Mouse (Mus musculus): ENCODE measurements around the gene Gm20388. TPM values are rescaled to one million over a fixed set of nuclear protein-coding genes. Genes with fewer than 3 reads are reported as not detected.

The Gm20388 gene
- polyA plus RNA-seq, 1 experiment: 0.36 TPM

- Histone ChIP-seq H3K9me3 (ENCODE audit: control insufficient read depth, low read length) (no peaks in the 10 kb centered on the region; the same call in 1 of the 2 replicates), H3K36me3 (ENCODE audit: control insufficient read depth) (peaks cover 98% of the 10 kb centered on the region), H3K27me3 (ENCODE audit: control insufficient read depth) (no peaks in the 10 kb centered on the region; the same call in 1 of the 2 replicates), H3K4me1 (ENCODE audit: control insufficient read depth) (peaks cover 85% of the 10 kb centered on the region), H3K4me3 (replicated peaks) (peak overlapping the region; percentile 23)
- TF ChIP-seq TAL1 (IDR thresholded peaks at IDR 0.05; ENCODE audit: low read length): no peak
- no peak for TF ChIP-seq GATA1 (IDR thresholded peaks at IDR 0.05; ENCODE audit: low read length)
These were observed 4062.9 kb downstream of the Gm20388 start for GRCm38 (mm10) chr8:123973495-123973894.

- H3K36me3 ChIP-seq (ENCODE audit: control insufficient read depth): peaks cover 98% of the 10 kb centered on the region
- H3K4me3 ChIP-seq (replicated peaks): peak overlapping the region; percentile 74
- TF ChIP-seq GATA1 (IDR thresholded peaks at IDR 0.05; ENCODE audit: low read length) (no peak), TAL1 (IDR thresholded peaks at IDR 0.05; ENCODE audit: low read length) (no peak)
- no peaks in the 10 kb centered on the region for H3K27me3 ChIP-seq (ENCODE audit: control insufficient read depth)
- H3K9me3 ChIP-seq (ENCODE audit: control insufficient read depth, low read length): no peaks in the 10 kb centered on the region; the same call in 1 of the 2 replicates
- H3K4me1 ChIP-seq (ENCODE audit: control insufficient read depth): peaks cover 60% of the 10 kb centered on the region
These were observed 4066.9 kb downstream of the Gm20388 start for GRCm38 (mm10) chr8:123977499-123977898.

GRCm38 (mm10) chr8:123978166-123978838, 4067.7 kb downstream of the Gm20388 start:
- Histone ChIP-seq H3K36me3 (ENCODE audit: control insufficient read depth) (peaks cover 95% of the 10 kb centered on the region), H3K4me1 (ENCODE audit: control insufficient read depth) (peaks cover 57% of the 10 kb centered on the region), H3K9me3 (ENCODE audit: control insufficient read depth, low read length) (no peaks in the 10 kb centered on the region; the same call in 1 of the 2 replicates), H3K4me3 (replicated peaks) (peak overlapping the region; percentile 74), H3K27me3 (ENCODE audit: control insufficient read depth) (no peaks in the 10 kb centered on the region)
- no peak for TF ChIP-seq GATA1 (IDR thresholded peaks at IDR 0.05; ENCODE audit: low read length)
- TF ChIP-seq TAL1 (IDR thresholded peaks at IDR 0.05; ENCODE audit: low read length): no peak

- Histone ChIP-seq H3K4me1 (ENCODE audit: control insufficient read depth) (peaks cover 59% of the 10 kb centered on the region), H3K4me3 (replicated peaks) (peak overlapping the region; percentile 74)
These were observed 4068.3 kb downstream of the Gm20388 start for GRCm38 (mm10) chr8:123978926-123979325.

GRCm38 (mm10) chr8:123980239-123980638, 4069.6 kb downstream of the Gm20388 start:
- peaks cover 88% of the 10 kb centered on the region for H3K36me3 ChIP-seq (ENCODE audit: control insufficient read depth)
- peak overlapping the region; percentile 74 for H3K4me3 ChIP-seq (replicated peaks)
- no peaks in the 10 kb centered on the region; the same call in 1 of the 2 replicates for H3K9me3 ChIP-seq (ENCODE audit: control insufficient read depth, low read length)
- no peaks in the 10 kb centered on the region for H3K27me3 ChIP-seq (ENCODE audit: control insufficient read depth)
- peaks cover 63% of the 10 kb centered on the region for H3K4me1 ChIP-seq (ENCODE audit: control insufficient read depth)
- TF ChIP-seq TAL1 (IDR thresholded peaks at IDR 0.05; ENCODE audit: low read length) (no peak), GATA1 (IDR thresholded peaks at IDR 0.05; ENCODE audit: low read length) (no peak; the same call in 1 of the 2 replicates)

More at GRCm38 (mm10) chr8:123978926-123979325, 4068.3 kb downstream of the Gm20388 start:
- H3K27me3 ChIP-seq (ENCODE audit: control insufficient read depth): no peaks in the 10 kb centered on the region
- H3K9me3 ChIP-seq (ENCODE audit: control insufficient read depth, low read length): no peaks in the 10 kb centered on the region; the same call in 1 of the 2 replicates
- TF ChIP-seq GATA1 (IDR thresholded peaks at IDR 0.05; ENCODE audit: low read length) (0 out of 2 replicates have a peak, but pooled peaks have one; percentile 26), TAL1 (IDR thresholded peaks at IDR 0.05; ENCODE audit: low read length) (no peak; the same call in 2 of the 3 replicates)
- peaks cover 91% of the 10 kb centered on the region for H3K36me3 ChIP-seq (ENCODE audit: control insufficient read depth)

GRCm38 (mm10) chr8:123981674-123982073, 4071.0 kb downstream of the Gm20388 start:
- H3K9me3 ChIP-seq (ENCODE audit: control insufficient read depth, low read length): no peaks in the 10 kb centered on the region
- peaks cover 63% of the 10 kb centered on the region for H3K4me1 ChIP-seq (ENCODE audit: control insufficient read depth)
- no peak for TF ChIP-seq GATA1 (IDR thresholded peaks at IDR 0.05; ENCODE audit: low read length)
- no peak for TF ChIP-seq TAL1 (IDR thresholded peaks at IDR 0.05; ENCODE audit: low read length)
- no peaks in the 10 kb centered on the region for H3K27me3 ChIP-seq (ENCODE audit: control insufficient read depth)
- H3K4me3 ChIP-seq (replicated peaks): peak overlapping the region; percentile 74
- peaks cover 80% of the 10 kb centered on the region for H3K36me3 ChIP-seq (ENCODE audit: control insufficient read depth)

GRCm38 (mm10) chr8:123982291-123982793, 4071.7 kb downstream of the Gm20388 start:
- Histone ChIP-seq H3K4me1 (ENCODE audit: control insufficient read depth) (peaks cover 64% of the 10 kb centered on the region), H3K36me3 (ENCODE audit: control insufficient read depth) (peaks cover 80% of the 10 kb centered on the region), H3K4me3 (replicated peaks) (peak overlapping the region; percentile 74), H3K27me3 (ENCODE audit: control insufficient read depth) (no peaks in the 10 kb centered on the region), H3K9me3 (ENCODE audit: control insufficient read depth, low read length) (no peaks in the 10 kb centered on the region)
- TF ChIP-seq TAL1 (IDR thresholded peaks at IDR 0.05; ENCODE audit: low read length) (no peak), GATA1 (IDR thresholded peaks at IDR 0.05; ENCODE audit: low read length) (no peak)

- TF ChIP-seq TAL1 (IDR thresholded peaks at IDR 0.05; ENCODE audit: low read length) (no peak), GATA1 (IDR thresholded peaks at IDR 0.05; ENCODE audit: low read length) (no peak)
- Histone ChIP-seq H3K36me3 (ENCODE audit: control insufficient read depth) (peaks cover 78% of the 10 kb centered on the region), H3K4me1 (ENCODE audit: control insufficient read depth) (peaks cover 63% of the 10 kb centered on the region), H3K9me3 (ENCODE audit: control insufficient read depth, low read length) (no peaks in the 10 kb centered on the region), H3K4me3 (replicated peaks) (peak within 1 kb of the TSS; percentile 74), H3K27me3 (ENCODE audit: control insufficient read depth) (no peaks in the 10 kb centered on the region)
These were observed 4072.3 kb downstream of the Gm20388 start, which contains the start of gene Abcb10 for GRCm38 (mm10) chr8:123982826-123983400. TSS of gene Abcb10 (minus strand) at chr8:123983122.

GRCm38 (mm10) chr8:123988605-123989038, 4078.0 kb downstream of the Gm20388 start:
- Histone ChIP-seq H3K4me1 (ENCODE audit: control insufficient read depth) (peaks cover 91% of the 10 kb centered on the region), H3K4me3 (replicated peaks) (peak overlapping the region; percentile 63), H3K27me3 (ENCODE audit: control insufficient read depth) (no peaks in the 10 kb centered on the region), H3K9me3 (ENCODE audit: control insufficient read depth, low read length) (no peaks in the 10 kb centered on the region), H3K36me3 (ENCODE audit: control insufficient read depth) (peaks cover 64% of the 10 kb centered on the region)
- TF ChIP-seq TAL1 (IDR thresholded peaks at IDR 0.05; ENCODE audit: low read length) (peak; percentile 95), GATA1 (IDR thresholded peaks at IDR 0.05; ENCODE audit: low read length) (peak; percentile 100)

Data from erythroblast, embryonic 14.5 days (primary cell).